Mouse (Mus musculus) limb, embryonic 11.5 days (tissue): ENCODE measurements around the gene Dntt. TPM values are rescaled to one million over a fixed set of nuclear protein-coding genes. Genes with fewer than 3 reads are reported as not detected.

ENCODE experiments used
- ATAC-seq: fragments of 200-750 bp; cut with Nextera tagmentation; 2 replicates; pipeline ENCODE4 v1.8.0; 2017; ENCODE audit warnings: low read depth; ENCODE audit not compliant: insufficient number of reproducible peaks, low FRiP score, low TSS enrichment
- DNase-seq: peaks from one replicate; pipeline ENCODE4 v3.0.0-alpha.2; 2015; ENCODE audit warnings: low spot score
- H3K27ac ChIP-seq: fragments of 300-500 bp; sonication (generic); replicated peaks from 2 replicates; pipeline ENCODE4 v1.5.1; 2014; ENCODE audit warnings: low read depth, mild to moderate bottlenecking, low read length
- H3K27me3 ChIP-seq: fragments of 300-500 bp; sonication (generic); 2 replicates; pipeline ENCODE4 v1.6.1; 2014; ENCODE audit warnings: mild to moderate bottlenecking, low read length, mixed read lengths; ENCODE audit not compliant: control insufficient read depth, insufficient read depth
- H3K36me3 ChIP-seq: fragments of 300-500 bp; sonication (generic); 2 replicates; pipeline ENCODE4 v1.6.1; 2014; ENCODE audit warnings: mild to moderate bottlenecking, low read length, moderate library complexity, mixed read lengths; ENCODE audit not compliant: control insufficient read depth, insufficient read depth
- H3K4me1 ChIP-seq: fragments of 300-500 bp; sonication (generic); 2 replicates; pipeline ENCODE4 v1.6.1; 2014; ENCODE audit warnings: low read length, mixed read lengths; ENCODE audit not compliant: control insufficient read depth, insufficient read depth
- H3K4me2 ChIP-seq: fragments of 300-500 bp; sonication (generic); 2 replicates; pipeline ENCODE4 v1.6.1; 2014; ENCODE audit warnings: low read depth, mild to moderate bottlenecking, moderate library complexity; ENCODE audit not compliant: severe bottlenecking
- H3K4me3 ChIP-seq: fragments of 300-500 bp; sonication (generic); 2 replicates; pipeline ENCODE4 v1.5.1; 2014; ENCODE audit warnings: low read depth, low read length
- H3K9ac ChIP-seq: fragments of 300-500 bp; sonication (generic); 2 replicates; pipeline ENCODE4 v1.6.1; 2014; ENCODE audit warnings: mild to moderate bottlenecking, low read length
- H3K9me3 ChIP-seq: fragments of 300-500 bp; sonication (generic); 2 replicates; pipeline ENCODE4 v1.6.1; 2016; ENCODE audit warnings: low read length; ENCODE audit not compliant: control insufficient read depth
- WGBS: fragments of 180-500 bp; shearing (Covaris S2); extraction: QIAGEN DNeasy Blood & Tissue Kit; methylation state at CpG from one replicate; pipeline ENCODE4 v1.1.7; 2014; 5-methylcytosine and 5-hydroxymethylcytosine counted together
- polyA plus RNA-seq: library from polyadenylated mRNA; unstranded; fragments of >200 nt; fragmentation: Nextera tagmentation; extraction: Ambion mirVana; gene quantifications from 2 replicates; pipeline ENCODE4 v1.2.1, GENCODE M21; 2014

Gene Dntt
- polyA plus RNA-seq, 1 experiment from 2014 or later = not detected

GRCm38 (mm10) chr19:40992517-40993044 is 36.5 kb upstream of the Dntt start:
- Histone ChIP-seq H3K36me3 (no peaks in the 10 kb centered on the region), H3K27me3 (no peaks in the 10 kb centered on the region), H3K9ac (no peak overlapping the region), H3K4me3 (no peak overlapping the region), H3K9me3 (no peaks in the 10 kb centered on the region), H3K27ac (no peak overlapping the region), H3K4me1 (peaks cover 10% of the 10 kb centered on the region), H3K4me2 (no peak overlapping the region)
- 63% methylated on average over 8 of the region's 8 CpGs for WGBS
- DNase-seq (no peak), ATAC-seq (no peak)

GRCm38 (mm10) chr19:40993356-40993755 is 35.7 kb upstream of the Dntt start:
- Histone ChIP-seq H3K4me2 (no peak overlapping the region), H3K36me3 (no peaks in the 10 kb centered on the region), H3K27ac (no peak overlapping the region), H3K9me3 (no peaks in the 10 kb centered on the region), H3K27me3 (no peaks in the 10 kb centered on the region), H3K4me3 (no peak overlapping the region), H3K9ac (no peak overlapping the region), H3K4me1 (peaks cover 10% of the 10 kb centered on the region)
- DNase-seq (no peak), ATAC-seq (no peak)
- 84% methylated on average over 5 of the region's 5 CpGs for WGBS

GRCm38 (mm10) chr19:40994057-40994585 is 35.0 kb upstream of the Dntt start, which contains the start of gene Blnk:
TSS of gene Blnk (minus strand) at chr19:40994535.
- H3K4me2 ChIP-seq = no peak within 1 kb of the TSS
- no peak within 1 kb of the TSS for H3K4me3 ChIP-seq
- WGBS = 40% methylated on average over 8 of the region's 8 CpGs
- no peak within 1 kb of the TSS for H3K27ac ChIP-seq
- H3K27me3 ChIP-seq = no peaks in the 10 kb centered on the region
- H3K4me1 ChIP-seq = peaks cover 10% of the 10 kb centered on the region
- no peaks in the 10 kb centered on the region for H3K36me3 ChIP-seq
- DNase-seq (peak; percentile 45), ATAC-seq (0 out of 2 replicates have a peak, but pooled peaks have one; percentile 35)
- H3K9ac ChIP-seq = no peak within 1 kb of the TSS
- no peaks in the 10 kb centered on the region for H3K9me3 ChIP-seq

- Histone ChIP-seq H3K27ac (no peak overlapping the region), H3K27me3 (no peaks in the 10 kb centered on the region), H3K4me2 (no peak overlapping the region), H3K9me3 (no peaks in the 10 kb centered on the region), H3K4me1 (peaks cover 10% of the 10 kb centered on the region), H3K9ac (no peak overlapping the region), H3K36me3 (no peaks in the 10 kb centered on the region), H3K4me3 (no peak overlapping the region)
- ATAC-seq (no peak), DNase-seq (no peak)
- 68% methylated on average over 6 of the region's 7 CpGs for WGBS
Measured at GRCm38 (mm10) chr19:40994911-40995310, 34.2 kb upstream of the Dntt start.

- 48% methylated on average over 21 of the region's 21 CpGs for WGBS
- Histone ChIP-seq H3K36me3 (no peaks in the 10 kb centered on the region), H3K27ac (no peak overlapping the region), H3K9ac (no peak overlapping the region), H3K4me3 (no peak overlapping the region), H3K4me1 (peaks cover 10% of the 10 kb centered on the region), H3K4me2 (no peak overlapping the region), H3K27me3 (no peaks in the 10 kb centered on the region), H3K9me3 (no peaks in the 10 kb centered on the region)
- peak; percentile 26 for DNase-seq
- ATAC-seq = no peak
Measured at GRCm38 (mm10) chr19:40995449-40996401, 33.4 kb upstream of the Dntt start.

- no peaks in the 10 kb centered on the region for H3K27me3 ChIP-seq
- H3K36me3 ChIP-seq = no peaks in the 10 kb centered on the region
- 90% methylated on average over 6 of the region's 6 CpGs for WGBS
- no peak for DNase-seq
- peaks cover 10% of the 10 kb centered on the region for H3K4me1 ChIP-seq
- no peak overlapping the region for H3K4me2 ChIP-seq
- ATAC-seq = no peak
- H3K9me3 ChIP-seq = no peaks in the 10 kb centered on the region
- no peak overlapping the region for H3K9ac ChIP-seq
- H3K4me3 ChIP-seq = no peak overlapping the region
- no peak overlapping the region for H3K27ac ChIP-seq
Measured at GRCm38 (mm10) chr19:40996722-40997121, 32.4 kb upstream of the Dntt start.

- Histone ChIP-seq H3K36me3 (no peaks in the 10 kb centered on the region), H3K9ac (no peak overlapping the region), H3K4me1 (peaks cover 10% of the 10 kb centered on the region), H3K9me3 (no peaks in the 10 kb centered on the region), H3K4me3 (no peak overlapping the region), H3K27ac (no peak overlapping the region), H3K4me2 (no peak overlapping the region), H3K27me3 (no peaks in the 10 kb centered on the region)
- DNase-seq = peak; percentile 29
- ATAC-seq = no peak
- 57% methylated on average over 5 of the region's 5 CpGs for WGBS
Measured at GRCm38 (mm10) chr19:40998469-40999170, 30.5 kb upstream of the Dntt start.

GRCm38 (mm10) chr19:40999569-40999968 is 29.5 kb upstream of the Dntt start:
- no peaks in the 10 kb centered on the region for H3K9me3 ChIP-seq
- no peak overlapping the region for H3K9ac ChIP-seq
- H3K4me3 ChIP-seq = no peak overlapping the region
- no peak overlapping the region for H3K27ac ChIP-seq
- H3K4me1 ChIP-seq = peaks cover 4% of the 10 kb centered on the region; the same call in 1 of the 2 replicates
- no peak for ATAC-seq
- 59% methylated on average over 3 of the region's 3 CpGs for WGBS
- no peaks in the 10 kb centered on the region for H3K36me3 ChIP-seq
- no peak for DNase-seq
- H3K27me3 ChIP-seq = no peaks in the 10 kb centered on the region
- H3K4me2 ChIP-seq = no peak overlapping the region
